Mouse (Mus musculus): ENCODE results near the gene Rbm47. TPM values are rescaled to one million over a fixed set of nuclear protein-coding genes. Genes with fewer than 3 reads are reported as not detected.
A peak's percentile ranks its signal among the peaks of the same experiment; 100 is the strongest.

Gene Rbm47
- polyA plus RNA-seq, 1 experiment, result 24.9 TPM

- 0 out of 2 replicates have a peak overlapping the region, but pooled peaks have one; percentile 16 for H3K27ac ChIP-seq (ENCODE audit: control insufficient read depth, insufficient read depth, low read depth, low read length)
- no peaks in the 10 kb centered on the region for H3K36me3 ChIP-seq (ENCODE audit: control insufficient read depth, insufficient read depth, low read length)
- no peak for TF ChIP-seq CTCF (IDR thresholded peaks at IDR 0.05; ENCODE audit: control insufficient read depth, insufficient read depth, insufficient replicate concordance, low read depth, low read length)
- no peaks in the 10 kb centered on the region for H3K27me3 ChIP-seq (ENCODE audit: control insufficient read depth, insufficient read depth, low read length)
- no peaks in the 10 kb centered on the region for H3K4me1 ChIP-seq (ENCODE audit: control insufficient read depth, insufficient read depth, low read length)
- no peak overlapping the region for H3K4me3 ChIP-seq (ENCODE audit: control insufficient read depth, low read depth, low read length)
These were observed 47.5 kb downstream of the Rbm47 start for GRCm38 (mm10) chr5:66125418-66125817.

GRCm38 (mm10) chr5:66124931-66125330, 48.0 kb downstream of the Rbm47 start:
- no peak overlapping the region; the same call in 1 of the 2 replicates for H3K27ac ChIP-seq (ENCODE audit: control insufficient read depth, insufficient read depth, low read depth, low read length)
- no peak for TF ChIP-seq CTCF (IDR thresholded peaks at IDR 0.05; ENCODE audit: control insufficient read depth, insufficient read depth, insufficient replicate concordance, low read depth, low read length)
- TF ChIP-seq POLR2A (IDR thresholded peaks at IDR 0.05; ENCODE audit: control insufficient read depth, low read depth, low read length), result no peak
- H3K4me1 ChIP-seq (ENCODE audit: control insufficient read depth, insufficient read depth, low read length), result no peaks in the 10 kb centered on the region
- H3K36me3 ChIP-seq (ENCODE audit: control insufficient read depth, insufficient read depth, low read length), result no peaks in the 10 kb centered on the region
- H3K4me3 ChIP-seq (ENCODE audit: control insufficient read depth, low read depth, low read length), result no peak overlapping the region
- no peaks in the 10 kb centered on the region for H3K27me3 ChIP-seq (ENCODE audit: control insufficient read depth, insufficient read depth, low read length)

GRCm38 (mm10) chr5:66124089-66124400, 48.9 kb downstream of the Rbm47 start:
- no peaks in the 10 kb centered on the region for H3K27me3 ChIP-seq (ENCODE audit: control insufficient read depth, insufficient read depth, low read length)
- TF ChIP-seq POLR2A (IDR thresholded peaks at IDR 0.05; ENCODE audit: control insufficient read depth, low read depth, low read length), result no peak
- no peak for TF ChIP-seq CTCF (IDR thresholded peaks at IDR 0.05; ENCODE audit: control insufficient read depth, insufficient read depth, insufficient replicate concordance, low read depth, low read length)
- H3K4me3 ChIP-seq (ENCODE audit: control insufficient read depth, low read depth, low read length), result no peak overlapping the region
- no peak overlapping the region for H3K27ac ChIP-seq (ENCODE audit: control insufficient read depth, insufficient read depth, low read depth, low read length)
- no peaks in the 10 kb centered on the region for H3K4me1 ChIP-seq (ENCODE audit: control insufficient read depth, insufficient read depth, low read length)
- no peaks in the 10 kb centered on the region for H3K36me3 ChIP-seq (ENCODE audit: control insufficient read depth, insufficient read depth, low read length)

GRCm38 (mm10) chr5:66123295-66124088, 49.4 kb downstream of the Rbm47 start:
- no peaks in the 10 kb centered on the region for H3K36me3 ChIP-seq (ENCODE audit: control insufficient read depth, insufficient read depth, low read length)
- H3K27ac ChIP-seq (ENCODE audit: control insufficient read depth, insufficient read depth, low read depth, low read length), result no peak overlapping the region
- no peak overlapping the region for H3K4me3 ChIP-seq (ENCODE audit: control insufficient read depth, low read depth, low read length)
- no peaks in the 10 kb centered on the region for H3K4me1 ChIP-seq (ENCODE audit: control insufficient read depth, insufficient read depth, low read length)
- TF ChIP-seq CTCF (IDR thresholded peaks at IDR 0.05; ENCODE audit: control insufficient read depth, insufficient read depth, insufficient replicate concordance, low read depth, low read length) (no peak), POLR2A (IDR thresholded peaks at IDR 0.05; ENCODE audit: control insufficient read depth, low read depth, low read length) (no peak)
- no peaks in the 10 kb centered on the region for H3K27me3 ChIP-seq (ENCODE audit: control insufficient read depth, insufficient read depth, low read length)

GRCm38 (mm10) chr5:66121255-66121654, 51.7 kb downstream of the Rbm47 start:
- no peak overlapping the region for H3K27ac ChIP-seq (ENCODE audit: control insufficient read depth, insufficient read depth, low read depth, low read length)
- H3K4me1 ChIP-seq (ENCODE audit: control insufficient read depth, insufficient read depth, low read length), result no peaks in the 10 kb centered on the region
- H3K27me3 ChIP-seq (ENCODE audit: control insufficient read depth, insufficient read depth, low read length), result no peaks in the 10 kb centered on the region
- no peak for TF ChIP-seq POLR2A (IDR thresholded peaks at IDR 0.05; ENCODE audit: control insufficient read depth, low read depth, low read length)
- TF ChIP-seq CTCF (IDR thresholded peaks at IDR 0.05; ENCODE audit: control insufficient read depth, insufficient read depth, insufficient replicate concordance, low read depth, low read length), result no peak
- no peaks in the 10 kb centered on the region for H3K36me3 ChIP-seq (ENCODE audit: control insufficient read depth, insufficient read depth, low read length)
- no peak overlapping the region for H3K4me3 ChIP-seq (ENCODE audit: control insufficient read depth, low read depth, low read length)

- Histone ChIP-seq H3K27me3 (ENCODE audit: control insufficient read depth, insufficient read depth, low read length) (no peaks in the 10 kb centered on the region), H3K4me1 (ENCODE audit: control insufficient read depth, insufficient read depth, low read length) (no peaks in the 10 kb centered on the region; the same call in 1 of the 2 replicates), H3K36me3 (ENCODE audit: control insufficient read depth, insufficient read depth, low read length) (no peaks in the 10 kb centered on the region), H3K27ac (ENCODE audit: control insufficient read depth, insufficient read depth, low read depth, low read length) (no peak overlapping the region), H3K4me3 (ENCODE audit: control insufficient read depth, low read depth, low read length) (no peak overlapping the region)
- TF ChIP-seq POLR2A (IDR thresholded peaks at IDR 0.05; ENCODE audit: control insufficient read depth, low read depth, low read length) (no peak), CTCF (IDR thresholded peaks at IDR 0.05; ENCODE audit: control insufficient read depth, insufficient read depth, insufficient replicate concordance, low read depth, low read length) (no peak)
These were observed 58.2 kb downstream of the Rbm47 start for GRCm38 (mm10) chr5:66114751-66115150.

- H3K4me3 ChIP-seq (ENCODE audit: control insufficient read depth, low read depth, low read length), result no peak overlapping the region
- H3K4me1 ChIP-seq (ENCODE audit: control insufficient read depth, insufficient read depth, low read length), result no peaks in the 10 kb centered on the region; the same call in 1 of the 2 replicates
- no peaks in the 10 kb centered on the region for H3K36me3 ChIP-seq (ENCODE audit: control insufficient read depth, insufficient read depth, low read length)
- H3K27ac ChIP-seq (ENCODE audit: control insufficient read depth, insufficient read depth, low read depth, low read length), result no peak overlapping the region
- TF ChIP-seq CTCF (IDR thresholded peaks at IDR 0.05; ENCODE audit: control insufficient read depth, insufficient read depth, insufficient replicate concordance, low read depth, low read length), result no peak
- H3K27me3 ChIP-seq (ENCODE audit: control insufficient read depth, insufficient read depth, low read length), result no peaks in the 10 kb centered on the region
These were observed 58.7 kb downstream of the Rbm47 start for GRCm38 (mm10) chr5:66114208-66114607.
